Mouse (Mus musculus): ENCODE measurements at regions not wholly inside any gene's neighbourhood (a gene's known extent, or its start where the extent isn't known, plus 50 kb on each side); places are given as distances from the start of the nearest gene placed in this dataset.

- TF ChIP-seq CTCF (IDR thresholded peaks at IDR 0.05; ENCODE audit: low read depth, low read length), result no peak
- no peak for TF ChIP-seq POLR2A (IDR thresholded peaks at IDR 0.05; ENCODE audit: borderline replicate concordance, low read depth, low read length)
Measured at GRCm38 (mm10) chr4:106020338-106020737, 230.7 kb downstream of the Gm12728 start.

Measured in bone marrow macrophage, adult 2 months (primary cell).